Mouse (Mus musculus) limb, embryonic 13.5 days (tissue): ENCODE measurements around the gene Csf1. TPM values are rescaled to one million over a fixed set of nuclear protein-coding genes. Genes with fewer than 3 reads are reported as not detected.

Experiments used
- ATAC-seq: fragments of 200-750 bp; cut with Nextera tagmentation; 2 replicates; pipeline ENCODE4 v1.8.0; 2017; ENCODE audit warnings: low read depth, moderate number of reproducible peaks, moderate TSS enrichment; ENCODE audit not compliant: low FRiP score
- H3K27ac ChIP-seq: fragments of 300-500 bp; sonication (generic); 2 replicates; pipeline ENCODE4 v1.5.1; 2015; ENCODE audit warnings: inconsistent platforms, mild to moderate bottlenecking, moderate library complexity
- H3K27me3 ChIP-seq: fragments of 300-500 bp; sonication (generic); 2 replicates; pipeline ENCODE4 v1.6.1; 2015; ENCODE audit warnings: mild to moderate bottlenecking, inconsistent platforms
- H3K36me3 ChIP-seq: fragments of 300-500 bp; sonication (generic); 2 replicates; pipeline ENCODE4 v1.6.1; 2015; ENCODE audit warnings: inconsistent platforms, mild to moderate bottlenecking, moderate library complexity
- H3K4me1 ChIP-seq: fragments of 300-500 bp; sonication (generic); 2 replicates; pipeline ENCODE4 v1.6.1; 2015; ENCODE audit warnings: inconsistent platforms
- H3K4me2 ChIP-seq: fragments of 300-500 bp; sonication (generic); replicated peaks from 2 replicates; pipeline ENCODE4 v1.6.1; 2015; ENCODE audit warnings: inconsistent platforms, mild to moderate bottlenecking, moderate library complexity
- H3K4me3 ChIP-seq: fragments of 300-500 bp; sonication (generic); 2 replicates; pipeline ENCODE4 v1.5.1; 2015; ENCODE audit warnings: moderate library complexity, mild to moderate bottlenecking, inconsistent platforms
- H3K9ac ChIP-seq: fragments of 300-500 bp; sonication (generic); 2 replicates; pipeline ENCODE4 v1.6.1; 2015; ENCODE audit warnings: mild to moderate bottlenecking, inconsistent platforms
- H3K9me3 ChIP-seq: fragments of 300-500 bp; sonication (generic); 2 replicates; pipeline ENCODE4 v1.6.1; 2016; ENCODE audit warnings: inconsistent platforms
- WGBS: fragments of 180-500 bp; shearing (Covaris S2); methylation state at CpG from one replicate; pipeline ENCODE4 v1.1.7; 2015; 5-methylcytosine and 5-hydroxymethylcytosine counted together
- polyA plus RNA-seq: library from polyadenylated mRNA; unstranded; fragments of >200 nt; fragmentation: Nextera tagmentation; extraction: Ambion mirVana; gene quantifications from 2 replicates; pipeline ENCODE4 v1.2.1, GENCODE M21; 2015

Csf1 gene
- polyA plus RNA-seq, 1 experiment from 2014 or later: 10.2 TPM

DNA sequence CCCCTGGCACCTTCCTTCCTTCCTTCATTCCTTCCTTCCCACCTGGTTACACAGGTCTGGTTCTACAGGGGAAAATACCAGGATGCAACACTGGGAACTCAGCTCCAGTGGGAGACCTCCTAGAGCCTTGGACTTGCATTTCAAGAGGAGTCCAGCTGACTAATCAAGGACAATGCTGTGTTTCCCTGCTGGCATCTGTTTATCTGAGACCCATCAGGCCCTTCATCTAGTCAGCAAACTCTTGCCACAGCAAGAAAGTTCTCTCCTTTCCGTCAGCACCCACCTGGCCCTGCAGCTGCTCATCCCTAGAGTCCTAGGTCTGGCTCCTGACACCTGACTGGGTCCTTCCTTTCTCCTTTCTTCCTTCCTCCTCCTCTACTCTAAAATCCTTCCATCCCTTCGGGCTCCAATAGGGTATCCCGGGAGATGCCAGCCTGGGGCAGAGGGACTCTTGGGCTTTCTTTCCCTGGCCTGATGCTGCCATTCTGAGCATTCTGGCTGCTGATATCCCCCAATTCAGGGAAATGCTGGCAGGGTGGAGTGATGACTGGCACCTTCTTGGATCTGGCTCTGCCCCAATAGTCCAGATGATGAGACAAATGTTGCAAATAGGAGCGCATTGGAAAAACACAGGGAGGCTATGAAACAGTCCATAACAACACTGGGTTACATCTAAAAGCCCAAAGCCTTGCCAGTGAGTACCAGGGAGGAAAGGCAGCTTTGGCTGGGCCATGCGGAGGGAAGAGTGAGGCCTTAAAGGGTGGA is 2.7 kb downstream of the Csf1 start:
- Histone ChIP-seq H3K36me3 (peaks cover 30% of the 10 kb centered on the region), H3K4me2 (peak overlapping the region; percentile 89; the same call in 1 of the 2 replicates), H3K9ac (peak overlapping the region; percentile 8; the same call in 1 of the 2 replicates)

DNA sequence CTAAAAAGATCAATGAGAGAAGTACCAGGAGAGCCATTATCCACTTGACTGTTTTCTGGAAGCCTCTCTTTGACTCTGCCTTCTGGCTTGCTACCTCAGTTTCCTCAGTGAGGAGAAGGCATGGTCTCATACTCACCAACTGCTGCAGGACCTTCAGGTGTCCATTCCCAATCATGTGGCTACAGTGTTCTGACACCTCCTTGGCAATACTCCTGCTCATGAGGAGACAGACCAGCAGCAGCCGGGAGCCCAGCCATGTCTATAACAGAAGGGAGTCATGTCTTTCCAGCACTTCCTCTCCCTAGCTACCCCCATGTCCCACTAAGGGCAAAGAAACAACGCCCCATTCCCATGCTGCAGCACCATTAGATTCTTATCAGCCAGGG is 3.8 kb downstream of the Csf1 start:
- 77% methylated on average over 2 of the region's 2 CpGs for WGBS
- Histone ChIP-seq H3K27me3 (no peaks in the 10 kb centered on the region), H3K36me3 (peaks cover 39% of the 10 kb centered on the region), H3K9ac (no peak overlapping the region), H3K4me3 (no peak overlapping the region), H3K4me1 (peaks cover 28% of the 10 kb centered on the region), H3K9me3 (no peaks in the 10 kb centered on the region), H3K4me2 (no peak overlapping the region), H3K27ac (no peak overlapping the region)
- no peak for ATAC-seq

More for the DNA sequence above, 2.7 kb downstream of the Csf1 start:
- Histone ChIP-seq H3K9me3 (no peaks in the 10 kb centered on the region), H3K4me1 (peaks cover 23% of the 10 kb centered on the region), H3K4me3 (no peak overlapping the region), H3K27ac (no peak overlapping the region), H3K27me3 (no peaks in the 10 kb centered on the region)
- 94% methylated on average over 5 of the region's 5 CpGs for WGBS
- ATAC-seq: no peak

DNA sequence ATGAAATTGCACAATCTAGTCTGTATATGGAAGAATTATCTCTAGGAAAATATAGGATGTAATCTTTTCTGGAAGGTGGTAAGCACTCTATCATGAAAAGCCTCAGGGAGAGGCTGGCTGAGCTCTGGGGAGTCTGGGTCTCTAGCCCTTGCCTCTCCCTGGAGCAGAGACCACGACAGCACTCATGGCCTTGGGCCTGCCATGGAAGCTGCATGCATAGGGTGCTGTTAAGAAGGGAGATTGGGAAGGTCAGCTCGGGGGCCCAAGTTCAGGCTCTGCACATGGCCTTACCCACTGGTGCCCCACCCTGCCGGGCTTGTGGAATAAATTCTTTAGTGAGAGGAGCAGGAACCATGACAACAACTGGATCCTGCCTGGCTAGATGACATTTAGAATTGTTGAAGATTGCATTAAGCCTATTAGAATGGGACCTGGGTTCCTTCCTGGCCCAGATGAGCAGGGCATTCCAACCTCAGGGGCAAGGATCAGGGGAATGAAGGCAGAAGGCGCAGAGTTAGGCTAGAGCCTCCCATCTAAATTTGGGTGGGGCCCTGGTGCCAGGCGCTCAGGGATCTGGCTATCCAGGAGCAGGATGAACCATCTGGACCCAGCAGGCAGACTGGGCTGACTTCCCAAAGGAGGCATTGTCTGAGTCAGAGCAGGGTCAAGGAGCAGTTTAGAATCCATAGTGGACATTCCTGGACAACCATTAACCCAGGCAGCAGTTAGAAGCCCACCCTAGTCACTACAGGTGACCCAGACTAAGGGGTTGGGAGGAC is 4.4 kb downstream of the Csf1 start:
- H3K9me3 ChIP-seq: no peaks in the 10 kb centered on the region
- H3K4me2 ChIP-seq: no peak overlapping the region
- no peak for ATAC-seq
- no peak overlapping the region for H3K27ac ChIP-seq
- peaks cover 39% of the 10 kb centered on the region for H3K36me3 ChIP-seq
- H3K4me1 ChIP-seq: peaks cover 34% of the 10 kb centered on the region
- no peak overlapping the region for H3K9ac ChIP-seq
- no peak overlapping the region for H3K4me3 ChIP-seq
- no peaks in the 10 kb centered on the region for H3K27me3 ChIP-seq
- 81% methylated on average over 5 of the region's 5 CpGs for WGBS

DNA sequence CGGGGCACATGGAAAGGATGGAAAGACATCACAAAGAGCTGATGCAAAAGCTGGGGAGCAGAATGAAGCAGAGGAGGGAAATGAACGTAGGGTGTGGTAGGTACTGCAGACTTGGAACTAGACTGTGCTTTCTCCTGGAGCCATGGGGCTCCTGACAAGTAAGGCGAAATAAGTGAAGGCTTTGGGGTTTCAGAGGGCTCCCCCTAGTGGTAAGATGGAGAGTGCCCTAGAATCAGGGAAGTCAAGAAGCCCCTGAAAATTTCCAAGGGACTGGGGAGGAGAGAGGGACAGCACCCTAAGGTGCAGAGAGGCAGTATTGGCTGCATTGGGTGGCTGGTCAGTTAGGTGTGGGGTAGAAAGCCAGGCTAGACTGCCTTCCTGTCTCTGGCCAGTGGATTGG is 5.6 kb downstream of the Csf1 start:
- H3K9me3 ChIP-seq: no peaks in the 10 kb centered on the region
- no peak for ATAC-seq
- no peak overlapping the region for H3K4me2 ChIP-seq
- WGBS: 54% methylated on average over 3 of the region's 3 CpGs
- H3K27me3 ChIP-seq: no peaks in the 10 kb centered on the region
- peaks cover 34% of the 10 kb centered on the region for H3K4me1 ChIP-seq
- H3K36me3 ChIP-seq: peaks cover 52% of the 10 kb centered on the region
- no peak overlapping the region for H3K9ac ChIP-seq
- no peak overlapping the region for H3K4me3 ChIP-seq
- no peak overlapping the region for H3K27ac ChIP-seq

DNA sequence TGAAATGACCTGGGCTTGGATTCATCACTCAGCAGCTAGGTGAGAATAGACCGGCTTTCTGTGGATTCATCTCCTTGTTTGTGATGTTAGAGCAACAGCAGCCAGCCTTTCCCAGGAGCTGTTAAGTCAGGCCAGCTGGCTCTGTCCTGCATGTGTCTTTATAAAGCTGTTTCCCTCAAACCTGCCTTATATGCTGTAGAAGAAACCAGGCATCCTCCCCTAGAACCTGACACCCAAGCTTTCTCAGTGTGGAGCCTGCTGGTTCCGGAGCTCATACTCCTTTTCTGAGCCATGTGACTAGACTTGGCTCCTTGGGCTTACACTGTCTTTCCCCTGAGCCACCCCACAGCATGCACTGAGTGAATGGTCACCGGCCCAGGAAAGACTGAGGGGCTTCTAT is 8.7 kb downstream of the Csf1 start:
- 55% methylated on average over 3 of the region's 3 CpGs for WGBS
- H3K9me3 ChIP-seq: no peaks in the 10 kb centered on the region
- H3K9ac ChIP-seq: no peak overlapping the region
- ATAC-seq: 0 out of 2 replicates have a peak, but pooled peaks have one; percentile 8
- H3K4me3 ChIP-seq: no peak overlapping the region
- H3K4me1 ChIP-seq: peaks cover 18% of the 10 kb centered on the region
- no peak overlapping the region for H3K4me2 ChIP-seq
- H3K27ac ChIP-seq: no peak overlapping the region
- H3K27me3 ChIP-seq: no peaks in the 10 kb centered on the region
- peaks cover 76% of the 10 kb centered on the region for H3K36me3 ChIP-seq

DNA sequence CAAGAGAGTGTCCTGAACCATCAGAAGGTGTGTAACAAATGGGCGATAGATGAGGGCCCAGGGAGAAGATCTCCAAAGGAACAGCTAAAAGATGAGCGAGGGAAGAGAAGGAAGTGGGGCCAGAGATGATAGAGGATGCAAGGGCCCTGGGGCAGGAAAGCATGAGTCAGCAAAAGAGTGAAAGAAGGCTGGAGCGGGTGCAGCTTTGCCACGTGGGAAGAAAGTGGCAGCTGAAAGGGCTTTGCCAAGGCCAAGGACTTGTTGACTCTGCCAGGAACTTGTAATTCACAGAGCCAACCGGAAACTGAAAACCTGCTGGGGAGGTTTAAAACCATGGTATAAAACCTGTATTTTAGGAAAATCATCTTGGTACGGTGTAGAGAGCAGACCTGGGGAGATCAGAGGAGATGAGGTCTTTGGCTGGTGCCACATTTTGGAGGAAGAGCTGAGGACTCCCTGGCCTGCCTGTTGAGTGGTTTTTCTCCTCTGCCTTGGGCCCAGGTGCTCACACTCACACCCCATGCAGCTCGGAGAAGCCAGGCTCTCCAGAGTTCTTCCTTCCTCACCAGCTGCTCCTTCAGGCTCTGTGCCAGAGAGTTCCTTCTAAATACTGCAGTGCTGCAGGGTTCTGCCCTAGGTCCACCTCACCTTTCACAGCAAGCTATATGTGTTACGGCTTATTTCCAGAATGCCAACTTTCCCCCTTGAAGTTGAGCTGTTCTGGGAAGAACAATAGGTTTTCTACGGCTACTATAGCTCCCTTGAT is 9.3 kb downstream of the Csf1 start:
- H3K4me3 ChIP-seq: no peak overlapping the region
- WGBS: 57% methylated on average over 9 of the region's 9 CpGs
- H3K9ac ChIP-seq: 0 out of 2 replicates have a peak overlapping the region, but pooled peaks have one; percentile 8
- H3K27ac ChIP-seq: no peak overlapping the region; the same call in 1 of the 2 replicates
- H3K4me2 ChIP-seq: no peak overlapping the region
- no peaks in the 10 kb centered on the region for H3K9me3 ChIP-seq
- H3K4me1 ChIP-seq: peaks cover 22% of the 10 kb centered on the region
- ATAC-seq: peak; percentile 20; the same call in 1 of the 2 replicates
- peaks cover 76% of the 10 kb centered on the region for H3K36me3 ChIP-seq
- H3K27me3 ChIP-seq: no peaks in the 10 kb centered on the region

DNA sequence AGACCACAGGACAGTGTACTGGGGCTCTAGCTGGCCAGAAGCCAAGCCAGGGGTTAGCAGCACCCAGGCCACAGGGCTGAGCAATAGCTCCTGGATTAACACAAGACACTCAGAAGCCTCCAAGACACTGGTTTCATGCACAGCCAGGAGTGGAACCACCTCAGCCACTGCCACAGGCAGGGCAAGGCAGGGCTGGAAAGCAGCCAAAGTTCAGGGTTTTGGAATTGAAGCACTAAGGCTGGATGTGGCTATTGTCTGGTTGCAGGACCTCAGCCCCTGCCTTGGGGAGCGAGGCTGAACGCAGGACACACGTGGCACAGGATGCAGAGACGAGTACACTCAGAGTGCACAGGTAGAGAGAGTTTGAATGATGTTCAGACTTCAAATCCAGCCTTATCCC is 10.8 kb downstream of the Csf1 start:
- no peak for ATAC-seq
- Histone ChIP-seq H3K27ac (no peak overlapping the region), H3K36me3 (peaks cover 80% of the 10 kb centered on the region), H3K4me3 (no peak overlapping the region), H3K27me3 (no peaks in the 10 kb centered on the region), H3K4me1 (peaks cover 26% of the 10 kb centered on the region), H3K4me2 (no peak overlapping the region), H3K9ac (no peak overlapping the region), H3K9me3 (no peaks in the 10 kb centered on the region)
- WGBS: 88% methylated on average over 4 of the region's 4 CpGs

DNA sequence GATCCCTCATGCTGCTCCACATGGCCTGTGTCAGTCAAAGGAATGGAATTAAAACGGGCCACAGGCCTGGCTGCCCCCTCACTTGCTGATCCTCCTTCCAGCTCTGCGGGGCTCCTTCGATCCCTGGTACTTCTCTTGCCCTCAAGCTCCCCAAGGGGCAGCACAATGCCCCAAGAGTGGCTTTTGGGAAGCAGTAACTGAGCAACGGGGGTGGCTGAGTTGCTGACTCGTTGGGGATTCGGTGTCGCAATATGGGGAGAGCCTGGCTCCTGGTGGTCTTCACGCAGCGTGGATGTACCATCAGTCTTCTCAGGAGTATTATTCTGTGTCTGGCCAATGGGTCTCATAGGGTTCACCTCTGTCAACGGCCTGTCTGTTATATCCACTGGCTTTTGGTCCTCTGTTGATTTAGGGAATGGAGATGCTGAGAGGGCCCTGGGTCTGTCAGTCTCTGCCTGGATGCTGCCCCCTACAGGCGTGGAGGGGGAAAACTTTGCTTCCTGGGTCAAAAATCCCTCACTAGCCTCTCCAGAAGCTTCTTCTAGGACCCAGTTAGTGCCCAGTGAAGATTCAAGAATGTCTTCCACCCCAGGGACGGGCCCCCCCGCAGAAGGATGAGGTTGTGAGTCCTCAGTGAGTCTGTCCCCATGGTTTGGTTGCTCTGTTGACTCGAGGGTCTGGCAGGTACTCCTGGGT is 11.9 kb downstream of the Csf1 start:
- no peak for ATAC-seq
- H3K4me3 ChIP-seq: no peak overlapping the region
- H3K27me3 ChIP-seq: no peaks in the 10 kb centered on the region
- no peak overlapping the region for H3K4me2 ChIP-seq
- H3K27ac ChIP-seq: no peak overlapping the region
- no peak overlapping the region for H3K9ac ChIP-seq
- no peaks in the 10 kb centered on the region for H3K9me3 ChIP-seq
- peaks cover 28% of the 10 kb centered on the region for H3K4me1 ChIP-seq
- WGBS: 82% methylated on average over 14 of the region's 14 CpGs
- H3K36me3 ChIP-seq: peaks cover 77% of the 10 kb centered on the region

DNA sequence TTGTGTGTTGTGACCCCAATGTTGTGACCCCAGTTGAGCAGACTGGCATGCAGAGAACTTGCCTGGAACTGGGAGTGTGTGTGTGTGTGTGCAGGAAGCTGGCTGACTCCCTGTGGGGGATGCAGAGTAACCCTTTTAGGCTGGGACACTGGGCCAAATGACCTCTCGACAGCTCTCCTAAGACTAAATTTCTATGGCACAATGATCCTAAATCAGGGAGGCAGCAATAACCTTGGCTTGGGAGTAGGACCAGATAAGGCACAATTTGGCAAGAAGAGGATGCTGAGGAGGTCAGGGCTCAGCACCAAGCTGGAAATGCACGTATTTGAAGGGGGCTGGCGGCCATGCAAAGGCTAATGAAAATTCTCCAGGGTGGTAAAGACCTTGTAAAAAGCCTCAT is 14.2 kb downstream of the Csf1 start:
- Histone ChIP-seq H3K4me1 (peaks cover 42% of the 10 kb centered on the region), H3K9ac (no peak overlapping the region), H3K9me3 (no peaks in the 10 kb centered on the region), H3K27me3 (no peaks in the 10 kb centered on the region), H3K36me3 (peaks cover 72% of the 10 kb centered on the region), H3K27ac (no peak overlapping the region), H3K4me2 (no peak overlapping the region), H3K4me3 (no peak overlapping the region)
- ATAC-seq: no peak
- 54% methylated on average over 3 of the region's 3 CpGs for WGBS

DNA sequence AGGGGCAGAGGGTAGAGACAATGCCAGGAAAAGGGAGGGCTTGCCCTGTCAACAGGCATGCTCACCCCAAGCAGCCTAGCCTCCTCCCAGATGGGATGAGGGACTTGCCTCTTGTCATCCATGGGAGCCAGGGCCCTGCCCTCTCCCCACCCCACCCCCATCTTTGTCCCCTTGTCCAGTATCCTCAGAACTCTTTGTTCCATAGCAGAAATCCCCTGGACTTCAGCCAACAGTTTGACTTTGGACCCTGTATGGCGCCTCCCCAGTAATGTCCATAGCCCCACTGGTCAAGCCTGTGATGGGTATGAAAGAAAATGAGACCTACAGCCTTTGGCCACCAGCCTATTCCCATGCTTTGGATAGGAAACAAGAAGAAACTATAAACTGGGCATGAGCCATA is 16.6 kb downstream of the Csf1 start:
- Histone ChIP-seq H3K36me3 (peaks cover 50% of the 10 kb centered on the region), H3K27me3 (no peaks in the 10 kb centered on the region), H3K27ac (no peak overlapping the region), H3K4me1 (peaks cover 55% of the 10 kb centered on the region), H3K4me3 (no peak overlapping the region), H3K9ac (no peak overlapping the region), H3K9me3 (no peaks in the 10 kb centered on the region), H3K4me2 (no peak overlapping the region)
- ATAC-seq: no peak
- 87% methylated on average over 1 of the region's 1 CpGs for WGBS

DNA sequence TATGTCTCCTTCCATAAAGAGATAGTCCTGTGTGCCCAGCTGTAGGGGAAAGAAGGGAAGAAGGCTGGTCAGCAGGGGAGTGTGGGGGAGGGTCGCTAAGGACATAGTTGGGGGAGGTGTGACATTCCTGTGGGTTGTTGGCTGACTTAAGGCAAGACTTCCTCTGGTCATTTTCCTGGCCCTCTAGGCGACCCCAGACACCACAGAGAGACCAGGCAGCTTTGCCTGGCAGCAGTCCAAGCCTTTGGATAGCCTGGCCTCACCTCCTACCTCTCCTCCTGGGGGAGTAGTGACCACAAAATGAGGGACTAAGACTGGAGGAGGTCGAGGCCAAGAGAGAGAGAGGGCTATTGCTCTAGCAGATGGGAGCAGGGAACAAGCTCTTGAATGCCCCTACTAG is 17.2 kb downstream of the Csf1 start:
- Histone ChIP-seq H3K4me2 (no peak overlapping the region), H3K27ac (no peak overlapping the region), H3K9ac (no peak overlapping the region), H3K4me3 (no peak overlapping the region), H3K36me3 (peaks cover 44% of the 10 kb centered on the region), H3K9me3 (no peaks in the 10 kb centered on the region), H3K4me1 (peaks cover 55% of the 10 kb centered on the region), H3K27me3 (no peaks in the 10 kb centered on the region)
- WGBS: 22% methylated on average over 3 of the region's 3 CpGs
- ATAC-seq: no peak
